Mouse (Mus musculus): ENCODE data around the gene Ttc28. TPM values are rescaled to one million over a fixed set of nuclear protein-coding genes. Genes with fewer than 3 reads are reported as not detected.
"Not testable (repeated sequence)": the region's sequence is repeated elsewhere in the genome, so short reads cannot be mapped to it uniquely, and the experiment has no call there.

Ttc28 gene
- polyA plus RNA-seq, 1 experiment from 2014 or later = 12.9 TPM

- DNase-seq (ENCODE audit: low spot score) (no peak), ATAC-seq (ENCODE audit: insufficient number of reproducible peaks, low FRiP score, low TSS enrichment, low read depth) (no peak)
- no peak overlapping the region for H3K4me2 ChIP-seq (ENCODE audit: low read depth, severe bottlenecking)
- no peak overlapping the region for H3K27ac ChIP-seq (replicated peaks; ENCODE audit: low read depth, low read length)
- no peaks in the 10 kb centered on the region for H3K9me3 ChIP-seq (ENCODE audit: control insufficient read depth, low read length)
- H3K4me1 ChIP-seq (ENCODE audit: control insufficient read depth, insufficient read depth, low read length) = peaks cover 13% of the 10 kb centered on the region
- WGBS = 87% methylated on average over 9 of the region's 9 CpGs
- H3K36me3 ChIP-seq (ENCODE audit: control insufficient read depth, insufficient read depth, low read length) = no peaks in the 10 kb centered on the region
- H3K9ac ChIP-seq (ENCODE audit: low read length) = no peak overlapping the region
- no peaks in the 10 kb centered on the region for H3K27me3 ChIP-seq (ENCODE audit: control insufficient read depth, insufficient read depth, low read length)
- H3K4me3 ChIP-seq (ENCODE audit: low read depth, low read length) = no peak overlapping the region
Observed at GRCm38 (mm10) chr5:111254362-111254761, 374.8 kb downstream of the Ttc28 start.

GRCm38 (mm10) chr5:111254781-111255180 is 375.2 kb downstream of the Ttc28 start:
- no peak for ATAC-seq (ENCODE audit: insufficient number of reproducible peaks, low FRiP score, low TSS enrichment, low read depth)
- H3K27ac ChIP-seq (replicated peaks; ENCODE audit: low read depth, low read length) = no peak overlapping the region
- no peaks in the 10 kb centered on the region for H3K9me3 ChIP-seq (ENCODE audit: control insufficient read depth, low read length)
- no peak overlapping the region for H3K9ac ChIP-seq (ENCODE audit: low read length)
- DNase-seq (ENCODE audit: low spot score) = no peak
- no peaks in the 10 kb centered on the region for H3K27me3 ChIP-seq (ENCODE audit: control insufficient read depth, insufficient read depth, low read length)
- H3K36me3 ChIP-seq (ENCODE audit: control insufficient read depth, insufficient read depth, low read length) = no peaks in the 10 kb centered on the region
- no peak overlapping the region for H3K4me2 ChIP-seq (ENCODE audit: low read depth, severe bottlenecking)
- H3K4me1 ChIP-seq (ENCODE audit: control insufficient read depth, insufficient read depth, low read length) = peaks cover 13% of the 10 kb centered on the region
- 79% methylated on average over 11 of the region's 11 CpGs for WGBS
- no peak overlapping the region for H3K4me3 ChIP-seq (ENCODE audit: low read depth, low read length)

- Histone ChIP-seq H3K9ac (ENCODE audit: low read length) (no peak overlapping the region), H3K4me1 (ENCODE audit: control insufficient read depth, insufficient read depth, low read length) (peaks cover 13% of the 10 kb centered on the region), H3K27ac (replicated peaks; ENCODE audit: low read depth, low read length) (peak overlapping the region; percentile 54; the same call in 1 of the 2 replicates), H3K4me3 (ENCODE audit: low read depth, low read length) (no peak overlapping the region), H3K4me2 (ENCODE audit: low read depth, severe bottlenecking) (no peak overlapping the region), H3K36me3 (ENCODE audit: control insufficient read depth, insufficient read depth, low read length) (no peaks in the 10 kb centered on the region), H3K27me3 (ENCODE audit: control insufficient read depth, insufficient read depth, low read length) (no peaks in the 10 kb centered on the region), H3K9me3 (ENCODE audit: control insufficient read depth, low read length) (no peaks in the 10 kb centered on the region)
- DNase-seq (ENCODE audit: low spot score) = peak; percentile 37
- 26% methylated on average over 7 of the region's 7 CpGs for WGBS
- peak; percentile 52; the same call in 1 of the 2 replicates for ATAC-seq (ENCODE audit: insufficient number of reproducible peaks, low FRiP score, low TSS enrichment, low read depth)
Observed at GRCm38 (mm10) chr5:111256181-111256580, 376.6 kb downstream of the Ttc28 start.

GRCm38 (mm10) chr5:111257127-111257526 is 377.5 kb downstream of the Ttc28 start:
- ATAC-seq (ENCODE audit: insufficient number of reproducible peaks, low FRiP score, low TSS enrichment, low read depth) (no peak), DNase-seq (ENCODE audit: low spot score) (peak; percentile 86)
- Histone ChIP-seq H3K36me3 (ENCODE audit: control insufficient read depth, insufficient read depth, low read length) (no peaks in the 10 kb centered on the region), H3K4me3 (ENCODE audit: low read depth, low read length) (no peak overlapping the region), H3K27ac (replicated peaks; ENCODE audit: low read depth, low read length) (no peak overlapping the region), H3K9ac (ENCODE audit: low read length) (no peak overlapping the region), H3K27me3 (ENCODE audit: control insufficient read depth, insufficient read depth, low read length) (no peaks in the 10 kb centered on the region), H3K4me2 (ENCODE audit: low read depth, severe bottlenecking) (no peak overlapping the region), H3K9me3 (ENCODE audit: control insufficient read depth, low read length) (no peaks in the 10 kb centered on the region), H3K4me1 (ENCODE audit: control insufficient read depth, insufficient read depth, low read length) (peaks cover 13% of the 10 kb centered on the region)
- WGBS = 5% methylated on average over 2 of the region's 2 CpGs

- 90% methylated on average over 1 of the region's 1 CpGs for WGBS
- H3K36me3 ChIP-seq (ENCODE audit: control insufficient read depth, insufficient read depth, low read length); H3K9me3 ChIP-seq (ENCODE audit: control insufficient read depth, low read length): not testable (repeated sequence)
Observed at GRCm38 (mm10) chr5:111261162-111261561, 381.6 kb downstream of the Ttc28 start.

GRCm38 (mm10) chr5:111261733-111262573 is 382.4 kb downstream of the Ttc28 start:
- Histone ChIP-seq H3K4me3 (ENCODE audit: low read depth, low read length) (no peak overlapping the region), H3K9ac (ENCODE audit: low read length) (no peak overlapping the region), H3K27ac (replicated peaks; ENCODE audit: low read depth, low read length) (no peak overlapping the region), H3K4me1 (ENCODE audit: control insufficient read depth, insufficient read depth, low read length) (peaks cover 14% of the 10 kb centered on the region), H3K27me3 (ENCODE audit: control insufficient read depth, insufficient read depth, low read length) (no peaks in the 10 kb centered on the region), H3K4me2 (ENCODE audit: low read depth, severe bottlenecking) (no peak overlapping the region), H3K9me3 (ENCODE audit: control insufficient read depth, low read length) (0 out of 2 replicates have a peak, but pooled peaks cover 2% of the 10 kb centered on the region), H3K36me3 (ENCODE audit: control insufficient read depth, insufficient read depth, low read length) (peaks cover 6% of the 10 kb centered on the region)
- 72% methylated on average over 13 of the region's 13 CpGs for WGBS
- no peak for DNase-seq (ENCODE audit: low spot score)
- ATAC-seq (ENCODE audit: insufficient number of reproducible peaks, low FRiP score, low TSS enrichment, low read depth) = no peak

More at GRCm38 (mm10) chr5:111261162-111261561, 381.6 kb downstream of the Ttc28 start:
- not testable (repeated sequence) for DNase-seq (ENCODE audit: low spot score); H3K27me3 ChIP-seq (ENCODE audit: control insufficient read depth, insufficient read depth, low read length); H3K4me2 ChIP-seq (ENCODE audit: low read depth, severe bottlenecking); H3K27ac ChIP-seq (replicated peaks; ENCODE audit: low read depth, low read length); H3K4me3 ChIP-seq (ENCODE audit: low read depth, low read length); H3K9ac ChIP-seq (ENCODE audit: low read length); ATAC-seq (ENCODE audit: insufficient number of reproducible peaks, low FRiP score, low TSS enrichment, low read depth)
- H3K4me1 ChIP-seq (ENCODE audit: control insufficient read depth, insufficient read depth, low read length) = peaks cover 17% of the 10 kb centered on the region

- H3K9me3 ChIP-seq (ENCODE audit: control insufficient read depth, low read length) = 0 out of 2 replicates have a peak, but pooled peaks cover 2% of the 10 kb centered on the region
- 20% methylated on average over 11 of the region's 11 CpGs for WGBS
- 0 out of 2 replicates have a peak overlapping the region, but pooled peaks have one; percentile 44 for H3K27ac ChIP-seq (replicated peaks; ENCODE audit: low read depth, low read length)
- peaks cover 6% of the 10 kb centered on the region for H3K36me3 ChIP-seq (ENCODE audit: control insufficient read depth, insufficient read depth, low read length)
- peaks cover 14% of the 10 kb centered on the region for H3K4me1 ChIP-seq (ENCODE audit: control insufficient read depth, insufficient read depth, low read length)
- no peak overlapping the region; the same call in 1 of the 2 replicates for H3K9ac ChIP-seq (ENCODE audit: low read length)
- H3K4me3 ChIP-seq (ENCODE audit: low read depth, low read length) = no peak overlapping the region
- DNase-seq (ENCODE audit: low spot score) (peak; percentile 50), ATAC-seq (ENCODE audit: insufficient number of reproducible peaks, low FRiP score, low TSS enrichment, low read depth) (no peak)
- no peaks in the 10 kb centered on the region for H3K27me3 ChIP-seq (ENCODE audit: control insufficient read depth, insufficient read depth, low read length)
- peak overlapping the region; percentile 8; the same call in 1 of the 2 replicates for H3K4me2 ChIP-seq (ENCODE audit: low read depth, severe bottlenecking)
Observed at GRCm38 (mm10) chr5:111262574-111263239, 383.1 kb downstream of the Ttc28 start.

- Histone ChIP-seq H3K4me2 (ENCODE audit: low read depth, severe bottlenecking) (no peak overlapping the region), H3K9me3 (ENCODE audit: control insufficient read depth, low read length) (0 out of 2 replicates have a peak, but pooled peaks cover 2% of the 10 kb centered on the region), H3K27me3 (ENCODE audit: control insufficient read depth, insufficient read depth, low read length) (no peaks in the 10 kb centered on the region), H3K36me3 (ENCODE audit: control insufficient read depth, insufficient read depth, low read length) (peaks cover 6% of the 10 kb centered on the region), H3K9ac (ENCODE audit: low read length) (no peak overlapping the region), H3K4me3 (ENCODE audit: low read depth, low read length) (no peak overlapping the region), H3K27ac (replicated peaks; ENCODE audit: low read depth, low read length) (no peak overlapping the region), H3K4me1 (ENCODE audit: control insufficient read depth, insufficient read depth, low read length) (peaks cover 14% of the 10 kb centered on the region)
- ATAC-seq (ENCODE audit: insufficient number of reproducible peaks, low FRiP score, low TSS enrichment, low read depth) = no peak
- DNase-seq (ENCODE audit: low spot score) = no peak
- WGBS = 41% methylated on average over 5 of the region's 5 CpGs
Observed at GRCm38 (mm10) chr5:111263370-111263769, 383.8 kb downstream of the Ttc28 start.
